Mouse (Mus musculus) hindlimb bud, embryonic 11.5 days (tissue): Measurements from ENCODE around the gene Szrd1.

Source experiments
- DNase-seq: peaks from one replicate; pipeline ENCODE4 v3.0.0-alpha.2; 2012; ENCODE audit warnings: low read depth, low spot score; ENCODE audit errors: extremely low spot score

Szrd1 gene

DNA sequence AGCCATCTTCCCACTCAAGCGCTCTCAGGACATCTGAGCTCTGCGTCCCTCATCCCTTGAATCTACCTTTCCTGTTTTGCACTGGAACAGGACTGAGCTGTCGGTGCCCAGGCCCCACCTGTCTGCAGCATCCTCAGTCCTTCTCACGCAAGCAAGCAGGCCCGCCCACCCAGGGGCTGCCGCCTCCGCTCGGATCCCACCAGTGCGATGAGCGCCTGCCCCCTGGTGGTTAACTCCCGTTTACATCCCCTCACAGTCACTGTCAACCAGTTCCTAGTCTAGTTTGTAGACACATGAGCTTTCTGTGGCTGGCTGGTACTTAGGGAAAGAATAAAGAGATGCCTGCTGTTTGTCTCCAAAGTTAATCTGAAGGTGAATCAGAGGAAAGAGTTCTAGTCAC, 18.9 kb downstream of the Szrd1 start:
- DNase-seq = no peak

DNA sequence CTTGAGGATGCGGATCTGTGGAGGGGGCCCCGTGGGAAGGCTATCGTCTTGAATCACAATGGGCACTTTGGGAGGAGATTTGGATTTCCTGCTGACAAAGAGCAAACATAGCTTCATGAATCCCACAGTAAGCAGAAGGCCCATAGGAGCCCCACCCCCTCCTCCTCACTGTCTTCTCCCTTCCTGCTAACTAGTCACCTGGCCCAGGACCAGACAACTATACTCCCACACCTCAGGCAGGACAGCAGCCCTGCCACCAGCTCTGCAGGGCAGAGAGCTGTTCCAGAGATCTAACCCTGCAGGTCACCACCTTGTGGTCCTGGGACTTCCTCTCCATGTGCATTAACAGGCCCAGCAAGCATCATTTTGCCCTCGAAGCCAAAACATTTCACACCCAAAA, 20.9 kb downstream of the Szrd1 start:
- DNase-seq = no peak

GRCm38 (mm10) chr4:141115398-141115797, 24.2 kb downstream of the Szrd1 start:
- DNase-seq = no peak

DNA sequence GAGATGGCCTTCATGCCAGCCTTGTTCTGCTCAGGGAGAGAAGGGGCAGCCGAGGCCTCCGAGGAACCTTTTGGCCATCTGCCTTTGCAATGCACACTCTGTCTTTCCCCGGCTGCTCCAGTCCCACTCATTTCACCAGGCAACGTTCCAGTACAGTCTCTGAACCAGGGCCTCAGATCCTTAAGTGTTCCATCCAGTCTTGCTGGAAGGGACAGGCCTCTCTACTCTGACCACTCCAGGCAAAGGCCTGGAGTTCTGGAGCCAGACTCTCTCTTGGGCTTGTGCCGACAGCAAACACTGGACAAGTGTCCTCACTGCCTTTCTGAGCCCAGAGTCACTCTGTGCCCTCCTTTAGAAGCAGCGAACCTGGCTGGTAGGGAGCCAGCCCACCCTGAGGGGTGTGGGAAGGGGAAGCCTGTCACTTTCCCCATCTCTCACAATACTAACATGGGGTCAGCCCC, 25.0 kb downstream of the Szrd1 start:
- no peak for DNase-seq

DNA sequence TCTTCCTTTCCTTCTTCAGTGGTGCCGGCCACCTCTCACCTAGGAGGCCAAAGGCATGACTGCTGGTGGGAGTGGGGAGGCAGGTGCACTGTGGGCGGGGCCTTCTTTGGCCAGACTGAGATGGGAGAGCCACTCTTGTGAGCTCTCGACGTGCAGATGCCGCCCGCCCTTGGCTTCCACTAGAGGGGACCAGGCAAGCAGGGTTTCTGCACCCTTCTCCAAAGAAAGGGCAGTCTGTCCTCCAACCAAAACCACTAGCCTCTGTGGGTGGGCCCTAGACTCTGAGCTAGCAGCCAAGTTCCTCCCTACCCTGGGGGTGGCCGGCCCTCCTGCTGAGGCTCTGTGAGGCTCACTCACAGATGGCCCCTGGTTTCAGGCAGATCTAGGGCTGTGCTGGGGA, 25.7 kb downstream of the Szrd1 start:
- no peak for DNase-seq

- DNase-seq = no peak
Observed at GRCm38 (mm10) chr4:141108196-141108732, 31.3 kb downstream of the Szrd1 start.

DNA sequence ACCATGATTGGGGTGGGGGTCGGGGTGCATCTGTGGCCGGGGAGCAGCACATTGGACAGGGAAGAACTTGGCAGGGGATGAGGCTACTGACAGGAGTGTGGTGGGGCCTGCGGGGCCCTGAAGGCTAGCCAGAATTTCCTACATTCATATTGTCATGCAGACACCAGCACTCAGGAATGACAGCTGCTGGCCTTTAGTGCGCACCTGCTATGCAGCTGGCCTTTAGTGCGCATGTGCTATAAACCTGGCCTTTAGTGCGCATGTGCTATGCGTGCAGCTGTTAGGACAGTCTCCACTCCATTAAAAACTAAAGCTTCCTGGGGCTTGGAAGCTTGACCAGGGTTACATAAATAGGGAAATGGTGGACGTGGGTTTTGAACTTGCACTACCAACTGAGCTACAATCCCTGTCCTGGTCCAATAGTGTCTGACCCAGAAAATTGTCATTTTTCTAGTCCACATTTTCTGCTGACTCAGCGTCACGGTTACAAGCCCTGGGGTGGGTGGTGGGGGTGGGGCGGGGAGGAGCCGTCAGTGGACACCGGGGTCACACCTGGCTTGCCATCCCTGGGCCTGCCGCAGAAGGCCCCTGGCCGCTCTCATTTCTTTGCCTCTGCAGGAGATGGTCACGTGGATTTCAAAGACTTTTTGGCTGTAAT, 32.9 kb downstream of the Szrd1 start:
- DNase-seq = no peak

DNA sequence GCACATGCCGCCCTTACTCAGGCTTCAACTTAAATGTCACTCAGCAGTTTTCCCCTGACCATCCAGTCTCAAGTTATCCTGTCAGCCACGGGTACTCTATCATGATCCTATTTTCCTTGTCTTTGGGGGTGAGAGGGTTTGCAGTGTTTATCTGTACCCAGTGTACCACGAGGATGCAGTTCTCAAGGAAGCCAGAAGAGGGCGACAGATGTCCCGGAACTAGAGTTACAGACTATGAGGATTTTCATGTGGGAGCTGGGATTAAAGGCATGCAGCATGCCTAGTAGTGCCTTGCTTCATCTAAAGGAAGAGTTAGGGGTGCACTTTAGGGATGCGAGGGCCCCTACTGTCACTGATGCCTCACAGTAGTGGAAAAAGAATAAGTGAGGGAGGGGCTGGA, 37.7 kb downstream of the Szrd1 start:
- DNase-seq = peak; percentile 20

GRCm38 (mm10) chr4:141101291-141101690, 38.3 kb downstream of the Szrd1 start:
- DNase-seq = no peak

DNA sequence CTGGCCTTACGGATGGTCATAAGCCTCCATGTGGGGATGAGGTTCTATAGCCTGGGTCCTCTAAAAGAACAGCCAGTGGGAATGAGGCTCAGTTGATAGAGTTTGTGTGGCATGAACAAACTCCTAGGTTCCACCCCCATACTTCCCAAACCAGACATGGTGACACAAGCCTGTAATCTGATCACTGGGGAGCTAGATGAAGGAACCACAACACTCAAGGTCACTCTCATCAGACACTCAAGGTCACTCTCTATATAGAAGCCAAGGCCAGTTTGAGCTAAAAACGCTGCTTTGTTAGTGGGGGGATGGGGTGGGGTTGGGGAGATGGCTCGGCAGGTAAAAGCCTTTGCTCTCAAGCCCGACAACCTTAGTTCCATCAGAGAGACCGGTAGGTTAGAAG, 39.6 kb downstream of the Szrd1 start:
- no peak for DNase-seq

- no peak for DNase-seq
Observed at GRCm38 (mm10) chr4:141098935-141099334, 40.6 kb downstream of the Szrd1 start.

GRCm38 (mm10) chr4:141096710-141097109, 42.9 kb downstream of the Szrd1 start:
- no peak for DNase-seq

GRCm38 (mm10) chr4:141095016-141095415, 44.6 kb downstream of the Szrd1 start:
- DNase-seq = no peak

DNA sequence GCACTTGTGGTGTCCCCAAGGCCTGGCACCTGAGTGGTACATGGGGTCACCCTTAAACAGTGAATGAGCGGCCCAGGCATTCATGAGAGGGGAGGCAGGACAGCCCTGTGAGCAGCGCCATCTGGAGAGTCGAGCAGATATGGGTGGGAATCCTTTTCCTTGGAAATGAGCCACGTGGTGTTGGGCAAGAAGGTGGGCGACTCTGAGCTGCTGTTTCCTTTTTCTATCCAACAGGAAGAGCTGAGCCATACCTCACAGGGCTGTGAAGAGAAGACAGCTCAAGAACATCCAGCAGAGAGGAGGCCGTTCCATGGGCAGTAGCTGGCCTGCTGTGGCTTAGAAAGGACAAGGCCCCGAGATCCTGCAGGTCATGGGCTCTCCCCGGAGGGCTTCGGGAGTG, 50.9 kb downstream of the Szrd1 start:
- no peak for DNase-seq

DNA sequence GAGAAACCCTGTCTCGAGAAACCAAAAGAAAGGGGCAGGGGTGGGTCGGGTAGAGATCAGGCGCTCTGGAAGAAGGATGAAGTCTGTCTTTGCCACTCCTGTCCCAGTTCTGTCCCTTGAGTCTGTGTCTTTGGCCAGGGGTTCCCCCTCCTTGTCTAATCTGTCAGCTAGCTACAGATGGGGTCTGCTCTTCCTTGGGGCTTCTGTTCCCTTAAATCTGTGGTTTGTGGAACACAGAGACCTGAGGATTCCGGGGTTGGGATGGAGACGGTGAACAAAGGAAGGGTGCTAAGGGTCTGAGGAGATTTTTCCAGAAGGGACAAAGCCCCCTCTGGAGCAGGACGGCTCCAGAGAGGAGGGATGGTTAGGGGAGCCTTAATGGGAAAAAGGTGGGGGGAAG, 51.5 kb downstream of the Szrd1 start, which contains the start of gene Spata21:
Gene Spata21 (plus strand): TSS at position 301 of the 400 bp plus-strand sequence.
- DNase-seq = no peak

DNA sequence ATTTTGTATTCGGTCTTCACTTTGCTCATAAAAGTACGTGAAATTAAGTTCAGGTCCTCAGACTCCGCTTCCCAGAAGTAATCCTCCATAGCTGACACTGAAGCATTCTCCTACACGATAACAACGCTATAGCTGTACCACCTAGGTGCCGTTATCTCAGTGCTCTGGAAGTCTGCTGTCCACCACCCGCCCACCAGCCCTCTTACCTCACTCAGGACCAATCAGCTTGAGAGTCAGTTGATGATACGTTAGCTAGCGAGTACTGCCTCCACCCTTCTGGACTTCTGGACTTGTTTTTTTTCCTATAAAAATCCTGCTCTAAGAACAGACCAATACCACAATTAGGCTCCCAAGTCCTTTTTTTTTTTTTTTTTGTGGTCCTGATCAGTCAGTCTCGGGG, 52.7 kb downstream of the Szrd1 start:
- DNase-seq = no peak

DNA sequence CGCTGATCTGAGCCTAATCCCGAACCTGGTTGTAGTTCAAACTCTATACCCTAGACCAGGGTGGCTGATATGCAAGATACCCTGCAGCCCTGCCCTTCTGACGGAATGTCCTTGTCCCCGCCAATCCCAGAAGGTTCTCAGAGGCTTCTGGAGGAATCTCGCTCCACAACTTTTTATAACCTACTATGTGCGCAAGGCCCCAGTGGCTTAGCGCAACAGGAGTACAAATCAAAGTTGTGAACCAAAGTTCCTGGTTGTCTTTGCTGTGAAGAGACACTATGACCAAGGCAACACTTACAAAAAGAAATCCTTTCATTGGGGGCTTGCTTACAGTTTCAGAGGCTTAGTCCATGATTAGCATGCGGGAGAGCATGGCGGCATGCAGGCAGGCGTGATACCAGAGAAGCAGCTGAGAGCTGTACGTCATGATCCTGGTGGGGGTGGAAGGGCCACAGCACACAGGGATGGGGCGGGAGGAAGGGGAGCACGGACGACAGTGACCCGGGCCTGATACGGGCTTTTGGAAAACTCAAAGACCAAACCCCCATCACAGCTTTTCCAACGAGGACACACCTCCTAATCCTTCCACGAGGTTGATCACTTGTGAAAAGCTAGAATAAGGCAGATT, 61.0 kb downstream of the Szrd1 start:
- DNase-seq = no peak

GRCm38 (mm10) chr4:141077681-141078509, 61.7 kb downstream of the Szrd1 start, which contains the start of gene Necap2:
Gene Necap2, minus strand, starts transcription at chr4:141078357.
- peak; percentile 88 for DNase-seq

- DNase-seq = no peak
Observed at GRCm38 (mm10) chr4:141076761-141077506, 62.6 kb downstream of the Szrd1 start.

DNA sequence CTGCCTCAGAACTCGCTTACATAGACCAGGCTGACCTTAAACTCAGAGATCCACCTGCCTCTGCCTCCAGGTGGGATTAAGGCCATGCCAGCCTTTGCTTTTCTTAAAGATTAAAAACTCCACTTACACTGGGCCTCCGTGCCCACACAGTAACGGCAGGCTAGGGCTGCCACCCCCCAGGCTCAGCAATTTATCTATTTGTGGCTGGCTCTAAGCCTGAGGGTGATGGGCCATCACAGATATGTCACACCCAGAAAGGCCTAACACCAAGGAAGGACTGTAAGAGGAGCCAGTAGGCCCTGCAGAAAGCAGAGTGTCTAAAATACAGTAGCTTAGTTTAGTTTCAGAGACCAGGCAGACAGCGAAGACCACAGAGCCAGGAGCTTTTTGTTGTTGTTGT, 65.5 kb downstream of the Szrd1 start:
- no peak for DNase-seq

DNA sequence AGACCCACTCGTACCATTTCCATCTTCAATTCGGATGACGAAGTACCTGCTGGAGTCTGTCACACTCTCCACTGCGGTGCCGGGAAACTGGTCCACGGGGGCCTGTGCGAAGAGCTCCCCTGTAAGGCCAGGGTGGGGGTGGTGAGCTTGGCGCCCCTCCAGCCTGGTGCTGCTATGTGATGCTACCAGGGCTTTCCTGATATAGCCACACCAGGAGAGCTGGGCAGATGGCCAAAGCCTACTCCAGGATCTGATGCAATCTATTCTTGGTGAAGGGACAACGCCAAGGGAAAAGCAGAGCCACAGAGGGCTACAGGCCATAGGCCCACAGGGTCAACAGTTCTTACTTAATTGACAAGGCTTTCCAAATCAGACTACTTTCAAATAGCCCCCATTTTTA, 65.9 kb downstream of the Szrd1 start:
- no peak for DNase-seq
